Mouse (Mus musculus) heart, adult 9 months (tissue): Measurements from ENCODE around the gene Cggbp1.
"Not testable (repeated sequence)": the region's sequence is repeated elsewhere in the genome, so short reads cannot be mapped to it uniquely, and the experiment has no call there.

Experiments
- DNase-seq, 2 experiments: peaks; one replicate each; pipeline ENCODE4 v3.0.0; 2022; ENCODE audit warnings: low spot score in 2 of 2

The Cggbp1 gene

GRCm38 (mm10) chr16:64851563-64852362 lies at the start of gene Cggbp1, which contains the start of gene Zfp654:
Cggbp1 (plus strand) TSS chr16:64851996.
Zfp654 (minus strand) TSS chr16:64851652.
- peak; percentile 100 for DNase-seq

DNA sequence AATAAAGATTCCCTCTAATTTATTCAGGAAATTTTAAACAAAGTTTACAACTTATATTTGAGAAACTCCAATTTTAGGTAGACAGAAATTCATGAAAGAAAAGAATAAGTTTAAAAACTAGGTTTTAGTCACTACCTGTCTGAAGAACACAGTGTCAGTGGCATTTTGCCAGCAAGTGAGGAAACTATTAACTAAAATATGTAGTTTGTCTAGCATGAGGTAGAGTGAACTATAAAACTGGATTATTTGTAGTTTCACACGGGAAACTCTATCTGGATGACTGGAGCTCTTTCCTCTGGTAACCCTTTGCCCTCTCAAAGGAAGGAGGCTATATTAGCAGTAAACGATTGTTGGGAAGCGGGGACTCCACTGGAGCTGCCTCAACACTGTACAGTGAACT lies 48.8 kb upstream of the Cggbp1 start:
- DNase-seq, result no peak

DNA sequence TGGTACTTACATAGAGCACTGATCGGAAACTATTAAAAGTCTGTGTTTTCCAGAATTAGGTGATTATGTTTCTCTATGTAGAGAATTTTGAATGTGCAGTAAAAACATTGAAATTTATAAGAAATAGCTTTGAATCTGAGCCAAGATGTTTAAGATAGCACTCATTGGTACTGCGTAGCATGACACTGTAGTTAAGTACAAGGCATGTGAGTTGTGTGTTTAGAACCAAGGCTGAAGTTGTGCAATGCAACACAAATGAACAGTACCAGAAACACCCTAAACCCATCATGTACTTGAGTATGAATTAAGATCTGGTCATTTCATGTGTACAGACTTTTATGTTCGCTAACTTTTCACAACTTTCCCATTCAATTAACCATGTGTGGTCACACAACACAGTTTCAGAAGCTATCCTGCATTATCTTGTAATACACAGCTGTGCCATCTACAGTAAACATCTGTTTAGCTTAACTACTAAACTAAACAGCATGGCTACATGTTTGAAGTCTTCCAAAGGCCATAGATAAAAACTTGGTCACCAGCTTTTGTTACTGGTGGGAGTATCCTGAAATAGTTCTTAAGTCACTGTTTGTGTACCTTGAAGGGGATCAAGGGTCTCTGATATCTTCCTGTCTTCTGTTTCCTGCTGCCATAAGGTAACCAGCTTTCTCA lies 34.6 kb upstream of the Cggbp1 start:
- no peak for DNase-seq

DNA sequence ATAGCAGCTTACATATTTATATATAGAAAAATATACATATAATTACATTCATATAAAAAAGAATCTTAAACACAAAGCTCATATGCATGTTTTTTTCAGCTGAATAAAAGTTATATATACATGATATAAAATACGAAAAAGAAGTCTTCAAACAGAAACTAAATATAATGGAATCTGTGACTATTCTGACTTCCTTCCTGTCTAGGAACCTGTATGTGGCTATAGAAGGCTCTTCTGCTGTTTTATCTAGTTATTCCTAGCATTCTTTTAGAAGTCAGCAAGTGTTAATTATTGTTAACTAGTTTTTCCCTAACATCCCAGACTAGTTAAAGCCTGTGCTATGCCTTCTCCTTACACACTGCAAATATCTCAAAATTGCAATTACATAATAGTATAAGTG lies 27.9 kb upstream of the Cggbp1 start:
- no peak for DNase-seq

DNA sequence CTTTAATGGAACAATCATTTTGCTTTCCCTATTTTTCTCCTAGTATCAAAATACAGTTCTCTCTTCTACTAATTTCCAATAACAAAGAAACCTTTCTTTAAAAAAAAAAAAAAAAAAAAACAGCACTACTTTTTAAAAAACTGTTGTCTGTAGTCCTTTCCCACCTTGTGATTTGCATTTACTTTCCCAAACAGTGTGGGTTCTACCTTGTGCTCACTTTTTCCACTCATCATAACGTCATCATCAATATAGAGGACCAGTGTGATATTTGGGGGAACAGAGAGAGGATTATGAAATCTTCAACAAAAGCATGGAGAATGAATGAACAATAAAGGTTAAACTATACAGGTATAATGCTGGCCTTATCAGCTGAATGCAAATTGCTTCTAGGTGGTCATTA lies 27.3 kb upstream of the Cggbp1 start:
- no peak for DNase-seq

DNA sequence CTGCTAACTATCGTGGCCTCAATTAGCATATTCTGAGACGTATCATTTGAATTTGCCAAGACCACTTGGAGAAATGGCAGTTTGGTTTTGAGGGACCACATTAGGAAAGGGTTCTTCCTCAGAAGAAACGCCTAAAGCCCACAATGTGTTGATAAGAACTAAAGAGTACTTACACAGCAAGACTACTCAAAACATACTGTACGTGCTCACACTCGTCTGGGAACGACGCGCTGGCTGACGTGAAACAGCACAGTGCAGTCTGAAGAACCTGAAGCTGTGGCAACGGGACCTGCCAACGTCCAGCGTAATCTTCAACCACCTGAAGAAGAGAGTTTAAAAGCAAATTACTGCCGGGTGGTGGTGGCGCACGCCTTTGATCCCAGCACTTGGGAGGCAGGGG lies 21.5 kb upstream of the Cggbp1 start:
- DNase-seq, result no peak

GRCm38 (mm10) chr16:64835996-64836545 lies 15.7 kb upstream of the Cggbp1 start:
- no peak for DNase-seq

- DNase-seq, result no peak
These were observed 15.1 kb upstream of the Cggbp1 start for GRCm38 (mm10) chr16:64836709-64837108.

- no peak for DNase-seq
These were observed 10.1 kb upstream of the Cggbp1 start for GRCm38 (mm10) chr16:64841481-64842373.

DNA sequence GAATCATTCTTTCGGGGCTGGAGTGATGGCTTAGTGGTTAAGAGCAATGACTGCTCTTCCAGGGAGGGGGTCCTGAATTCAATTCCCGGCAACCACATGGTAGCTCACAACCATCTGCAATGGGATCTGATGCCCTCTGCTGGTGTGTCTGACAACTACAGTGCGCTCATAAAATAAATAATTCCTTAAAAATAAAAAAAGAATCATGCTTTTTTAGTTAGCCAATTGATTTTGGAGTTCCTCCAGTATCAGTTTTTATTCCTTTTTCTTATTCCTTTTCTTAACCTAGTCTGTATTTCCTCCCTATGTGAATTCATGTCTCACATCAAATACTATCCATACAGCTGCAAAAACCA lies 9.4 kb upstream of the Cggbp1 start:
- no peak for DNase-seq

DNA sequence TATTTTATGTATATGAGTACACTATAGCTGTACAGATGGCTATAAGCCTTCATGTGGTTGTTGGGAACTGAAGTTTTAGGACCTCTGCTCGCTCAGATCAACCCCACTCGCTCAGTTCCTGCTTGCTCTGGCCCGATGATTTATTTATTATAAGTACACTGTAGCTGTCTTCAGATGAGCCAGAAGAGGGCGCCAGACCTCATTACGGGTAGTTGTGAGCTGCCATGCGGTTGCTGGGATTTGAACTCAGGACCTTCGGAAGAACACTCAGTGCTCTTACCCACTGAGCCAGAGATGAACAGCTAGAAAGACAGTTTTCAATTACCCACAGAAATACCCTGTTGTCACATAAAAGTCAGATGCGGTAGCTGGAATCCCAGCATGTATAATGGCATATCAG lies 5.8 kb upstream of the Cggbp1 start:
- no peak for DNase-seq

DNA sequence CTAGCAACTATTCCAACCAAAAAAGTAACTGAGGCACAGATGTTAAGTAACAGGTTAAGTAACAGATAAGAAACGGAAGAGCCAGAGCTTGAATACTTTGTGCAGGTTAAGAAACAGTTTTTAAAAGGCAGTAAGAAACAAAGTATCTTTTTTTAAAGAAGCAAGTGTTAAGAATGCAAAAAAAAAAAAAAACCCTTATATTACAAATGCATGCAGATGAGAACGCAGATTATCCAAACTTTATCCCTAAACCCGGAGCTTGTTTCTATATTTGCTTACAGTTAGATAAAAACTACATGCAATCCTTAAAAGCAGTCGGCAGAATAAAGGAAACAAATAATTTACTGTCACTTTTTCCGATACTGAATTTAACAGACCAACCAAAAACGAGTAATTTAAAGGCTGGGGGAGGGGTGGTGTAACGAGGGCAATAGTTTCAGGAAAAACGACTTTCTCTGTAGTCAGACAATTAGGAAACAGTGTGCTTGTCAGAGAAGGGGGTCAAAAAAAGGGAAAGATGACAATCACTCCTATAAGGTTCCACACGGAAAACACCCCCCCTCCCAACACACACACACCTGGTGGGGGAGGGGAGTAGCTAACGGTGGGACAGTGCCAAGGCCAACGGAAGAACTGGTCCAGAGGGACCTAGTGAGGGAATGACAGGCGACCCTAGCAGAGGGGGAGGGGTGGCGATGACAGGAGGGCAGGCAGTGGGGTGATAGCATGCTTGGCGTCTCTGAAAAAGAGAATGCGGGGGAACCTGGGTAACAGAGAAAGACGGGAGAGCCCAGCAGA lies 1.3 kb upstream of the Cggbp1 start:
- DNase-seq, result peak in 1 of 2 experiments; percentile 28

- peak in 1 of 2 experiments; percentile 18 for DNase-seq
These were observed 672 bp upstream of the Cggbp1 start for GRCm38 (mm10) chr16:64851085-64851562.

GRCm38 (mm10) chr16:64852441-64852871 lies 660 bp downstream of the Cggbp1 start:
- DNase-seq, result peak; percentile 28 to 29

- DNase-seq, result no peak
These were observed 1.1 kb downstream of the Cggbp1 start for GRCm38 (mm10) chr16:64852891-64853290.

GRCm38 (mm10) chr16:64856946-64857345 lies 5.2 kb downstream of the Cggbp1 start:
- no peak for DNase-seq

DNA sequence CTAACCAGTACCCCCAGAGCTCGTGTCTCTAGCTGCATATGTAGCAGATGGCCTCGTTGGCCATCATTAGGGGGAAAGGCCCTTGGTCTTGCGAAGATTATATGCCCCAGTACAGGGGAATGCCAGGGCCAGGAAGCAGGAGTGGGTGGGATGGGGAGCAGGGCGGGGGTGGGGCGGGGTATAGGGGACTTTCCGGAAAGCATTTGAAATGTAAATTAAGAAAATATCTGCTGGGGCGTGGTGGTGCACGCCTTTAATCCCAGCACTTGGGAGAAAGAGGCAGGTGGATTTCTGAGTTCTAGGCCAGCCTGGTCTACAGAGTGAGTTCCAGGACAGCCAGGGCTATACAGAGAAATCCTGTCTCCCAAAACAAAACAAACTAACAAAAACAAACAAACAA lies 14.0 kb downstream of the Cggbp1 start:
- DNase-seq, result not testable (repeated sequence)

DNA sequence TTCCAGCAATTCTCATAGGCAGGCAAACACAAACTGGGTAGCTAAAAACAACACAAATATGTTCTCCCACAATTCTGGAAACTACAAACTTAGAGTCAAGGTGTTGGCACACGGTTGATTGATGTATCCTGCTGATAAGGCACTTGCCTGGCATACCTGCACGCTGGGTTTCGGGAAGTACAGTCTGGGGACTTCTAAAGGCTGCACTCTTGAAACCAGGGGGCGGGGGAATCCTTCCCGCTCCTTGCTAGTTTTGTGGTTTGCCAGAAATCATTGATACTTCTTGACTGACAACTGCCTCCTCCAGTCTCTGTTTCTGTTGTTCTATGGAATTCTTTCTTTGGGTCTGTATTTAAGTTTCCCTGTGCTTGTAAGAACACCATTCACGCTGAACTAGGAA lies 16.8 kb downstream of the Cggbp1 start:
- DNase-seq, result no peak

- DNase-seq, result no peak
These were observed 17.8 kb downstream of the Cggbp1 start for GRCm38 (mm10) chr16:64869621-64870020.

DNA sequence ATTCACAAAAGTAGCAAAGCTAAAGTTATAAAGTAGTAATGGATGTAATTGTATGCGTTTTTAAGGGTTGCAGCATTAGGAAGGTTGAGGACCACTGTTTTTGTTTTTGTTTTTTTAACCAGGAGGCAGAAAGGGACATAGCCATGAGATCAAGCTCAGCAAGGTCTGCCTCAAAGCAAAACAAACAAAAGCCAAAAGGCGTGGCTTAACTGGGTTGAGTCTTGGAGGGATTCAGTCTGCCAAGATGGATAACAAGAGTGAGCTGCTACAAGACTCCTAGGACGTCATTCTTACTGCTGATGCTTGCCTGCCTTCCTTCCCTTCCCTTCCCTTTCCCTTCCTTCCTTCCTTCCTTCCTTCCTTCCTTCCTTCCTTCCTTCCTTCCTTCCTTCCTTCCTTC lies 20.5 kb downstream of the Cggbp1 start:
- peak; percentile 26 to 44 for DNase-seq

- no peak for DNase-seq
These were observed 21.0 kb downstream of the Cggbp1 start for GRCm38 (mm10) chr16:64872841-64873240.
